9 mouse cellular contexts compared by ENCODE assay signal in the genomic region with DNA sequence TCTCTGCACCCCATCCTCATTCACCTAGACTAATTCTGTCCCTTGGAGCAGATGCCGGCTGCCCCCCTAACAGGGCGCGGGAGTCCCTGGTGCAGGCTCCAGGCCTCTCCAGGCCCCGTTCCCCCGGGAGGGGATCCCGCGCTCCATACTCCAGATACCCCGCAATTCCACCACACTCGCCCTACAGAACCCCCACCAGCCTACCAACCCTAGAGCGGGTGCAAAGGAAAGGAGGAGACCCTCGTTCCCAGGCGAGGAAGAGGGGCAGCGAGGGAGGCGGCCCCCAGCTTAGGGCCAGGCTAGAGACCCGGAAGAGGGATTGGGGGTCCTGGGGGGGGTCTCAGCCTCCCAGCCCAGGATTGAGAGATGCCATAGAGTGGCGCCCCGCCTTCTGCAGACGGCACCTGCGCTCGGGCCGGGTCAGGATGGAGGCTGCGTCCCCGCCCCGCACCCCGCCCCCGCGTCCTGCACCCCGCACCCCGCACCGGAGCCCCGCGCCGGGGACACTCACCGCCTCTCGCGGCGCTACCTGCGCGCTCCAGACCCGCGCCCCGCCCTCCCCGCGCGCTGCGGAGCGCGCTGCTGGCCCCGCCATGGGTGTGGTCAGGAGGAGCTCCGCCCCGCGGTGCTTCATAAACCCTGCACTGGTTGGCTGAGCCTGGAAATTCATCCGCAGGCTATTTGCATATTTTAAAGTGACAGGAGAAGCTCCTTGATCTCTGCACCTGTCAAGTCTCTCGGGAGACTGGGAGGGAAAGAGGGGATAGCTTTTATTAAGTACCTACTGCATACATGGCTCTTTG. TPM values are rescaled to one million over a fixed set of nuclear protein-coding genes. Genes with fewer than 3 reads are reported as not detected.
DNase-seq lines count a peak whose midpoint lies in the region; ATAC-seq lines count a peak whose summit lies in the region.
"Had no signal": no experiment of that assay in that cellular context is flagged by ENCODE, and none has a peak within 500 bp of the region (broad histone marks: within the 10 kb centered on the region; RNA-seq: fewer than 3 reads in every experiment).

A gene (minus strand): TSS at position 595 of the 803 bp plus-strand sequence.

- H3K27ac ChIP-seq in limb, embryonic 13.5 days: no peak within 1 kb of the TSS
- peak within 1 kb of the TSS; percentile 71 for H3K27ac ChIP-seq in midbrain, embryonic 14.5 days (replicated peaks; ENCODE audit: low read depth, low read length)

- peaks cover 69% of the 10 kb centered on the region for H3K27me3 ChIP-seq in limb, embryonic 13.5 days
- H3K27me3 ChIP-seq in midbrain, embryonic 14.5 days (ENCODE audit: control insufficient read depth, insufficient read depth, low read length): no peaks in the 10 kb centered on the region

- H3K9me3 ChIP-seq in limb, embryonic 13.5 days: no peaks in the 10 kb centered on the region
- H3K9me3 ChIP-seq in midbrain, embryonic 14.5 days (ENCODE audit: control insufficient read depth, low read length): no peaks in the 10 kb centered on the region

- H3K4me2 ChIP-seq in limb, embryonic 13.5 days (replicated peaks): peak within 1 kb of the TSS; percentile 82
- peak within 1 kb of the TSS; percentile 77 for H3K4me2 ChIP-seq in midbrain, embryonic 14.5 days (ENCODE audit: low read length)

- peak within 1 kb of the TSS; percentile 58 for H3K4me3 ChIP-seq in limb, embryonic 13.5 days
- H3K4me3 ChIP-seq in midbrain, embryonic 14.5 days (replicated peaks; ENCODE audit: low read depth, low read length): peak within 1 kb of the TSS; percentile 75

- H3K4me1 ChIP-seq in limb, embryonic 13.5 days: peaks cover 17% of the 10 kb centered on the region
- peaks cover 30% of the 10 kb centered on the region for H3K4me1 ChIP-seq in midbrain, embryonic 14.5 days (ENCODE audit: control insufficient read depth, insufficient read depth, low read length)

- 1% methylated on average over 44 of the region's 54 CpGs for WGBS in limb, embryonic 13.5 days
- WGBS in midbrain, embryonic 14.5 days: under 1% methylated on average over 54 of the region's 54 CpGs

- peak; percentile 60 for DNase-seq in ovary, adult 18-20 months (ENCODE audit: low spot score)
- DNase-seq in ovary, postnatal 10 days (ENCODE audit: low spot score): no peak
- peak; percentile 74 for DNase-seq in embryo, embryonic 9.5 days (ENCODE audit: extremely low spot score)
- peak; percentile 22 for DNase-seq in heart, adult 8-10 months (ENCODE audit: low spot score)
- DNase-seq in kidney, adult 9 months: peak; percentile 71
- DNase-seq in midbrain, embryonic 14.5 days: peak; percentile 97
- peak; percentile 82 to 94 for DNase-seq in spleen, postnatal 10 days (ENCODE audit: low spot score in 2 of 2)

- H3K36me3 ChIP-seq in limb, embryonic 13.5 days: no peaks in the 10 kb centered on the region
- no peaks in the 10 kb centered on the region for H3K36me3 ChIP-seq in midbrain, embryonic 14.5 days (ENCODE audit: control insufficient read depth, insufficient read depth, low read length)

- peak within 1 kb of the TSS; percentile 67 for H3K9ac ChIP-seq in limb, embryonic 13.5 days
- H3K9ac ChIP-seq in midbrain, embryonic 14.5 days (replicated peaks; ENCODE audit: low read length): peak within 1 kb of the TSS; percentile 92

- ATAC-seq in limb, embryonic 13.5 days (ENCODE audit: low FRiP score, low read depth): peak; percentile 55; the same call in 1 of the 2 replicates
- ATAC-seq in midbrain, embryonic 14.5 days (ENCODE audit: low FRiP score, low TSS enrichment): peak; percentile 82

RNA-seq across cellular contexts. Expression of the gene that starts here (rescaled TPM):
- 1 to 10 TPM in 1 of 4 experiments, under 1 TPM in 3; 0.14 to 1.5 (median 0.68) TPM for total RNA-seq in heart, adult 8-10 months (2022)
- 4.0 and 4.8 TPM in 2 replicates for polyA plus RNA-seq in limb, embryonic 13.5 days (2015; fragmentation: Nextera tagmentation; extraction: Ambion mirVana)
- 66.5 and 74.6 TPM in 2 replicates for polyA plus RNA-seq in midbrain, embryonic 14.5 days (2014; fragmentation: Nextera tagmentation; extraction: Ambion mirVana)
- polyA plus RNA-seq: C2C12 had no signal

Comparison
In these comparisons a context has a peak if more than half of its experiments do, and no peak if none do; other contexts are left out.
1. RNA of the gene that starts here (polyA plus RNA-seq): 66.5 to 74.6 TPM in midbrain, embryonic 14.5 days; 4.0 to 4.8 TPM in limb, embryonic 13.5 days; every median in the first group is over 10 times any median in the second.